Mouse (Mus musculus) MEL (cell line): ENCODE data around the gene Stk4. TPM values are rescaled to one million over a fixed set of nuclear protein-coding genes. Genes with fewer than 3 reads are reported as not detected.
A peak's percentile ranks its signal among the peaks of the same experiment; 100 is the strongest.

Experiments
- DNase-seq: peaks from one replicate; pipeline ENCODE4 v3.0.0; 2011; ENCODE audit warnings: low read depth, low spot score
- H3K27ac ChIP-seq: 2 replicates; pipeline ENCODE4 v1.5.1; 2012; ENCODE audit warnings: low read depth, mild to moderate bottlenecking, control low read depth, low read length, moderate library complexity; ENCODE audit not compliant: control insufficient read depth
- H3K27me3 ChIP-seq, 2 experiments: fragments of 150-350 bp in 1 of 2; sonication (generic) in 1 of 2; 2 replicates each; pipeline ENCODE4 v1.6.1; 2012; ENCODE audit warnings: low read length in 2 of 2, mild to moderate bottlenecking in 2 of 2, improper control_type of control experiment in 1 of 2, moderate library complexity in 1 of 2; ENCODE audit not compliant: insufficient read depth in 2 of 2, control insufficient read depth in 1 of 2
- H3K36me3 ChIP-seq, 2 experiments: 2 replicates each; pipeline ENCODE4 v1.6.1; 2012 to 2014; ENCODE audit warnings: low read length in 2 of 2, improper control_type of control experiment in 1 of 2, inconsistent platforms in 1 of 2, mild to moderate bottlenecking in 1 of 2; ENCODE audit not compliant: insufficient read depth in 2 of 2, control insufficient read depth in 1 of 2
- H3K4me1 ChIP-seq, 2 experiments: fragments of 150-350 bp in 1 of 2; sonication (generic) in 1 of 2; 2 replicates each; pipeline ENCODE4 v1.6.1; 2012; ENCODE audit warnings: low read length in 2 of 2, improper control_type of control experiment in 1 of 2, mild to moderate bottlenecking in 1 of 2; ENCODE audit not compliant: insufficient read depth in 2 of 2, control insufficient read depth in 1 of 2
- H3K4me3 ChIP-seq, 2 experiments: fragments of 150-350 bp in 1 of 2; sonication (generic) in 1 of 2; 2 replicates each; pipeline ENCODE4 v1.5.1; 2012; ENCODE audit warnings: low read depth in 2 of 2, low read length in 2 of 2, mild to moderate bottlenecking in 2 of 2, moderate library complexity in 2 of 2, control low read depth in 1 of 2, improper control_type of control experiment in 1 of 2; ENCODE audit not compliant: control insufficient read depth in 1 of 2, insufficient read depth in 1 of 2
- H3K79me2 ChIP-seq: 2 replicates; pipeline ENCODE4 v1.6.1; 2012; ENCODE audit warnings: mild to moderate bottlenecking, low read length, moderate library complexity; ENCODE audit not compliant: control insufficient read depth, poor library complexity, insufficient read depth
- H3K9ac ChIP-seq: 2 replicates; pipeline ENCODE4 v1.6.1; 2012; ENCODE audit warnings: low read depth, mild to moderate bottlenecking, control low read depth, low read length, moderate library complexity; ENCODE audit not compliant: control insufficient read depth, poor library complexity, severe bottlenecking
- H3K9me3 ChIP-seq: fragments of 150-350 bp; sonication (generic); replicated peaks from 2 replicates; pipeline ENCODE4 v1.6.1; 2012; ENCODE audit warnings: mild to moderate bottlenecking, low read length, improper control_type of control experiment, moderate library complexity; ENCODE audit not compliant: insufficient read depth
- CHD2 ChIP-seq: IDR thresholded peaks from 2 replicates; pipeline ENCODE4 v1.6.1; 2011; ENCODE audit warnings: low read length, improper control_type of control experiment
- CTCF ChIP-seq, 3 experiments: IDR thresholded peaks in 2 of 3; conservative IDR thresholded peaks in 1 of 3; 2 replicates each; pipeline ENCODE4 v1.5.1; 2011 to 2012; ENCODE audit warnings: low read length in 3 of 3, low read depth in 2 of 3, mild to moderate bottlenecking in 2 of 3, improper control_type of control experiment in 1 of 3, inconsistent platforms in 1 of 3, mixed read lengths in 1 of 3, moderate library complexity in 1 of 3; ENCODE audit not compliant: control insufficient read depth in 1 of 3, insufficient read depth in 1 of 3, poor library complexity in 1 of 3, severe bottlenecking in 1 of 3
- ETS1 ChIP-seq: IDR thresholded peaks from 2 replicates; pipeline ENCODE4 v1.6.1; 2012; ENCODE audit warnings: low read depth, mild to moderate bottlenecking, inconsistent platforms, low read length, improper control_type of control experiment, moderate library complexity
- GATA1 ChIP-seq: IDR thresholded peaks from 2 replicates; pipeline ENCODE4 v1.6.1; 2011; ENCODE audit warnings: low read depth, low read length, improper control_type of control experiment
- HCFC1 ChIP-seq: IDR thresholded peaks from 2 replicates; pipeline ENCODE4 v1.6.1; 2012; ENCODE audit warnings: low read depth, mild to moderate bottlenecking, inconsistent platforms, low read length, improper control_type of control experiment, moderate library complexity
- KAT2A ChIP-seq: conservative IDR thresholded peaks from 2 replicates; pipeline ENCODE4 v1.6.1; 2012; ENCODE audit warnings: low read depth, low read length, improper control_type of control experiment, inconsistent platforms
- MAZ ChIP-seq: IDR thresholded peaks from 2 replicates; pipeline ENCODE4 v1.6.1; 2012; ENCODE audit warnings: low read depth, mild to moderate bottlenecking, inconsistent platforms, low read length, improper control_type of control experiment
- MEF2A ChIP-seq: IDR thresholded peaks from 2 replicates; pipeline ENCODE4 v1.6.1; 2014; ENCODE audit warnings: low read depth, mild to moderate bottlenecking, inconsistent platforms, low read length, improper control_type of control experiment; ENCODE audit not compliant: poor library complexity, insufficient replicate concordance, severe bottlenecking; ENCODE audit errors: extremely low read depth
- MXI1 ChIP-seq: IDR thresholded peaks from 2 replicates; pipeline ENCODE4 v1.6.1; 2011; ENCODE audit warnings: mild to moderate bottlenecking, low read depth, low read length, improper control_type of control experiment
- MYB ChIP-seq: IDR thresholded peaks from 2 replicates; pipeline ENCODE4 v1.6.1; 2011; ENCODE audit warnings: mild to moderate bottlenecking, low read depth, low read length, improper control_type of control experiment
- MYC ChIP-seq: IDR thresholded peaks from 2 replicates; pipeline ENCODE4 v1.6.1; 2011; ENCODE audit warnings: low read depth, mild to moderate bottlenecking, low read length, improper control_type of control experiment, moderate library complexity
- NRF1 ChIP-seq: IDR thresholded peaks from 2 replicates; pipeline ENCODE4 v1.6.1; 2014; ENCODE audit warnings: low read depth, mild to moderate bottlenecking, inconsistent platforms, low read length, improper control_type of control experiment, moderate library complexity; ENCODE audit not compliant: poor library complexity, insufficient read depth, severe bottlenecking
- POLR2AphosphoS5 ChIP-seq: IDR thresholded peaks from 2 replicates; pipeline ENCODE4 v1.6.1; 2012; ENCODE audit warnings: low read depth, borderline replicate concordance, mild to moderate bottlenecking, inconsistent platforms, low read length, moderate library complexity, mixed read lengths
- RCOR1 ChIP-seq: IDR thresholded peaks from 2 replicates; pipeline ENCODE4 v1.6.1; 2012; ENCODE audit warnings: low read depth, mild to moderate bottlenecking, inconsistent platforms, low read length, improper control_type of control experiment
- SMC3 ChIP-seq: IDR thresholded peaks from 2 replicates; pipeline ENCODE4 v1.6.1; 2011; ENCODE audit warnings: low read depth, low read length, improper control_type of control experiment
- TAL1 ChIP-seq: IDR thresholded peaks from 2 replicates; pipeline ENCODE4 v1.6.1; 2012; ENCODE audit warnings: mild to moderate bottlenecking, inconsistent platforms, low read length, moderate library complexity, mixed read lengths
- TBP ChIP-seq: IDR thresholded peaks from 2 replicates; pipeline ENCODE4 v1.8.0; 2011; ENCODE audit warnings: low read depth, low read length, improper control_type of control experiment
- TCF12 ChIP-seq: IDR thresholded peaks from 2 replicates; pipeline ENCODE4 v1.6.1; 2014; ENCODE audit warnings: low read depth, mild to moderate bottlenecking, inconsistent platforms, low read length, improper control_type of control experiment, moderate library complexity
- UBTF ChIP-seq: IDR thresholded peaks from 2 replicates; pipeline ENCODE4 v1.6.1; 2012; ENCODE audit warnings: low read depth, mild to moderate bottlenecking, inconsistent platforms, low read length, improper control_type of control experiment, moderate library complexity, borderline replicate concordance; ENCODE audit not compliant: insufficient read depth
- USF1 ChIP-seq: IDR thresholded peaks from 2 replicates; pipeline ENCODE4 v1.6.1; 2014; ENCODE audit warnings: low read depth, mild to moderate bottlenecking, inconsistent platforms, low read length, improper control_type of control experiment, moderate library complexity
- ZNF384 ChIP-seq: IDR thresholded peaks from 2 replicates; pipeline ENCODE4 v1.6.1; 2012; ENCODE audit warnings: low read depth, mild to moderate bottlenecking, inconsistent platforms, low read length, improper control_type of control experiment
- polyA plus RNA-seq, 2 experiments: library from polyadenylated mRNA; stranded (reverse) in 1 of 2; unstranded in 1 of 2; fragments of >175 nt in 1 of 2; fragments of >200 nt in 1 of 2; gene quantifications; 2 replicates each; pipeline versions ENCODE4 v1.2.1 to v1.2.4; 2012; ENCODE audit warnings: low replicate concordance in 2 of 2, low read depth in 1 of 2; ENCODE audit not compliant: insufficient read length in 2 of 2, insufficient read depth in 1 of 2, missing spikeins in 1 of 2
- total RNA-seq: library from RNA; depleted of rRNA; stranded (reverse); fragments of 300-350 nt; gene quantifications from 2 replicates; pipeline ENCODE4 v1.2.3, GENCODE M21; 2012

Stk4 gene
- total and polyA plus RNA-seq, 3 experiments, result 46.8 to 56.1 TPM; not detected in 1

DNA sequence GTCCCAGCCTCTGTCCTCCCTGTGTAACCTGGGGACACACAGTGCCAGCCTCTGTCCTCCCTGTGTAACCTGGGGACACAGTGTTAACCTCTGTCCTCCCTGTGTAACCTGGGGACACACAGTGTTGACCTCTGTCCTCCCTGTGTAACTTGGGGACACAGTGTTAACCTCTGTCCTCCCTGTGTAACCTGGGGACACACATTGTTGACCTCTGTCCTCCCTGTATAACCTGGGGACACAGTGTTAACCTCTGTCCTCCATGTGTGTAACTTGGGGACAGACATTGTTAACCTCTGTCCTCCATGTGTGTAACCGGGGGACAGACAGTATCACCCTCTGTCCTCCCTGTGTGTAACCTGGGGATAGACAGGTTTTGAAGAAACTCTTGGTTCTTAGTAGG is 61.5 kb downstream of the Stk4 start:
- Histone ChIP-seq H3K4me3 (no peak overlapping the region), H3K27ac (no peak overlapping the region), H3K27me3 (no peaks in the 10 kb centered on the region), H3K4me1 (peaks cover 3 to 4% of the 10 kb centered on the region in 2 experiments; a peak in 3 of 4 replicates), H3K9me3 (no peaks in the 10 kb centered on the region), H3K9ac (no peak overlapping the region), H3K79me2 (no peaks in the 10 kb centered on the region), H3K36me3 (peaks cover 5% of the 10 kb centered on the region in 2 experiments)
- DNase-seq, result no peak
- TF ChIP-seq HCFC1, result no peak
- TF ChIP-seq GATA1, result no peak
- no peak for TF ChIP-seq CHD2
- no peak for TF ChIP-seq RCOR1
- no peak for TF ChIP-seq TCF12
- no peak for TF ChIP-seq UBTF

DNA sequence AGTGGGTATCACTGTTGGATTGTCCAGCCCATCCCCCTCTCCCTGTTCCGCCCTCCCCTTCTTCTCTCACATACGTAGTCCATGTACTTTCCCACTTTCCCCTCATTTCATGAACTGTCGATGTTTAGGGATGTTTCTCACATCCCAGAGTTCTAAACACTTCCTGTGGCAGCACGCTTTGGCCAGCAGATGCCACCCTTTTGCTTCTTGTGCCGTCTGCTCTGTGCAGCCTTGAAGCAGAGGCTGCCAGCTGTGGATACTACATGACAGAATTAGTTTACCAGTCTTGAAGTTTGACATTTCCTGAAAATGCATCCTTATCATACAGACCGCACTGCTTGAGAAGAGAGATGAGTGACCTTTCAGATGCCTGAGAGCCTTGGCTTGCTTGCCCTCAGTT is 64.4 kb downstream of the Stk4 start:
- Histone ChIP-seq H3K36me3 (peaks cover 0 to 4% of the 10 kb centered on the region in 2 experiments; a peak in 2 of 4 replicates), H3K79me2 (no peaks in the 10 kb centered on the region), H3K9me3 (no peaks in the 10 kb centered on the region), H3K4me1 (no peaks in the 10 kb centered on the region), H3K27me3 (no peaks in the 10 kb centered on the region), H3K9ac (no peak overlapping the region), H3K4me3 (no peak overlapping the region), H3K27ac (no peak overlapping the region)
- DNase-seq, result no peak
- TF ChIP-seq MAZ (no peak), CTCF (IDR thresholded peaks at IDR 0.05 in 2 of 3, conservative IDR thresholded peaks at IDR 0.05 in 1 of 3; ENCODE audit: control insufficient read depth in 1 of 3, insufficient read depth in 1 of 3, low read depth in 2 of 3, low read length in 3 of 3, poor library complexity in 1 of 3, severe bottlenecking in 1 of 3) (peak in 1 of 3 experiments; percentile 5; a peak in 1 of 6 replicates), SMC3 (no peak)

DNA sequence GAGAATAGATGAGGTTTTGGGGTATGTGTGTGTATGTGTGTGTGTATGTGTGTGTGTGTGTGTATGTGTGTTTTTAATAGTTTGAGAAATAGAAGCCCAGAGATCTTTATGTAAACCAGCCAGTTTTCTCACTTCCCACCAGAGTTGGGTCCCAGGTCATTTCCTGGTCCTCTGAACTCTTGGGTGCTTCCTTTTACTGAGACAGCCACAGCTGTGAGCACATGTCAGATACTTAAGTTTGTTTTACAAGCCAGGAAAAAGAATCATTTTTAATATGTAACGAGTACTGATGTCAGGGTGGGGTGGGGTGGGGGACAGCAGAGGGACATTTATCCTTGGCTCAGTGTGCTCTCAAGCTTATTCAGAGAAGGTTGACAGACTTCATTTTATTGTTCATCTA is 65.2 kb downstream of the Stk4 start:
- Histone ChIP-seq H3K27me3 (no peaks in the 10 kb centered on the region), H3K27ac (no peak overlapping the region), H3K9ac (no peak overlapping the region), H3K79me2 (no peaks in the 10 kb centered on the region), H3K9me3 (no peaks in the 10 kb centered on the region), H3K4me1 (no peaks in the 10 kb centered on the region), H3K36me3 (peaks cover 0 to 5% of the 10 kb centered on the region in 2 experiments; a peak in 2 of 4 replicates), H3K4me3 (no peak overlapping the region)
- DNase-seq, result no peak
- no peak for TF ChIP-seq USF1
- no peak for TF ChIP-seq POLR2AphosphoS5
- no peak for TF ChIP-seq CHD2
- no peak for TF ChIP-seq NRF1
- TF ChIP-seq ETS1, result no peak
- TF ChIP-seq RCOR1, result no peak
- TF ChIP-seq ZNF384, result no peak
- no peak for TF ChIP-seq SMC3
- TF ChIP-seq TAL1, result no peak
- no peak for TF ChIP-seq TBP
- no peak for TF ChIP-seq MYB
- no peak for TF ChIP-seq MEF2A
- no peak for TF ChIP-seq KAT2A
- TF ChIP-seq UBTF, result no peak
- TF ChIP-seq MXI1, result no peak
- TF ChIP-seq MYC, result no peak
